Mouse (Mus musculus) hindbrain, postnatal 0 days (tissue): ENCODE data around the gene Bcap31. TPM values are rescaled to one million over a fixed set of nuclear protein-coding genes. Genes with fewer than 3 reads are reported as not detected.
"Not testable (repeated sequence)": the region's sequence is repeated elsewhere in the genome, so short reads cannot be mapped to it uniquely, and the experiment has no call there.

Experiments
- ATAC-seq: fragments of 200-750 bp; cut with Nextera tagmentation; 2 replicates; pipeline ENCODE4 v1.8.0; 2017; ENCODE audit warnings: mild to moderate bottlenecking, moderate TSS enrichment, moderate library complexity
- DNase-seq: peaks from one replicate; pipeline ENCODE4 v3.0.0-alpha.2; 2015; ENCODE audit warnings: low spot score
- H3K27ac ChIP-seq: fragments of 300-500 bp; sonication (generic); 2 replicates; pipeline ENCODE4 v1.5.1; 2014; ENCODE audit warnings: mild to moderate bottlenecking
- H3K27me3 ChIP-seq: fragments of 300-500 bp; sonication (generic); 2 replicates; pipeline ENCODE4 v1.6.1; 2014; ENCODE audit warnings: low read length, mixed read lengths; ENCODE audit not compliant: insufficient read depth
- H3K36me3 ChIP-seq: fragments of 300-500 bp; sonication (generic); 2 replicates; pipeline ENCODE4 v1.6.1; 2014; ENCODE audit warnings: low read length, mixed read lengths; ENCODE audit not compliant: insufficient read depth
- H3K4me1 ChIP-seq: fragments of 300-500 bp; sonication (generic); 2 replicates; pipeline ENCODE4 v1.6.1; 2014; ENCODE audit warnings: antibody characterized with exemption, low read length, mixed read lengths; ENCODE audit not compliant: insufficient read depth
- H3K4me2 ChIP-seq: fragments of 300-500 bp; sonication (generic); 2 replicates; pipeline ENCODE4 v1.6.1; 2014; ENCODE audit warnings: low read depth, mild to moderate bottlenecking, low read length, moderate library complexity, mixed read lengths
- H3K4me3 ChIP-seq: fragments of 300-500 bp; sonication (generic); 2 replicates; pipeline ENCODE4 v1.5.1; 2014; ENCODE audit warnings: low read length
- H3K9ac ChIP-seq: fragments of 300-500 bp; sonication (generic); replicated peaks from 2 replicates; pipeline ENCODE4 v1.6.1; 2014; ENCODE audit warnings: mild to moderate bottlenecking, low read length, moderate library complexity, mixed read lengths
- H3K9me3 ChIP-seq: fragments of 300-500 bp; sonication (generic); 2 replicates; pipeline ENCODE4 v1.6.1; 2016; ENCODE audit warnings: low read length, mixed read lengths
- CTCF ChIP-seq: IDR thresholded peaks from 2 replicates; pipeline ENCODE4 v1.5.1; 2016; ENCODE audit warnings: antibody characterized with exemption, control low read depth, low read depth
- WGBS: fragments of 180-500 bp; shearing (Covaris S2); extraction: QIAGEN DNeasy Blood & Tissue Kit; methylation state at CpG from one replicate; pipeline ENCODE4 v1.1.7; 2014; 5-methylcytosine and 5-hydroxymethylcytosine counted together
- polyA plus RNA-seq: library from polyadenylated mRNA; unstranded; fragments of >200 nt; fragmentation: Nextera tagmentation; extraction: Ambion mirVana; gene quantifications from 2 replicates; pipeline ENCODE4 v1.2.1, GENCODE M21; 2015
- total RNA-seq: library from RNA; depleted of rRNA; stranded (reverse); fragments of >200 nt; gene quantifications from 2 replicates; pipeline ENCODE4 v1.2.3, GENCODE M21; 2014; rRNA removed

Gene Bcap31
- total RNA-seq (50.1 and 50.6 TPM in 2 replicates), polyA plus RNA-seq (150 and 157 TPM in 2 replicates)

GRCm38 (mm10) chrX:73716109-73716661, at the start of gene Bcap31, which contains the start of gene Abcd1:
Gene Bcap31 (minus strand): TSS chrX:73716175.
Gene Abcd1 (plus strand): TSS chrX:73716597.
- WGBS, result 35% methylated on average over 40 of the region's 45 CpGs

GRCm38 (mm10) chrX:73765311-73765710, 49.3 kb upstream of the Bcap31 start:
- no peak overlapping the region for H3K27ac ChIP-seq
- peak; percentile 54 for DNase-seq
- H3K36me3 ChIP-seq, result no peaks in the 10 kb centered on the region
- peak; percentile 60; the same call in 1 of the 2 replicates for ATAC-seq
- TF ChIP-seq CTCF, result no peak
- WGBS, result 52% methylated on average over 1 of the region's 1 CpGs
- H3K4me1 ChIP-seq, result no peaks in the 10 kb centered on the region
- no peaks in the 10 kb centered on the region for H3K9me3 ChIP-seq
- no peak overlapping the region for H3K4me3 ChIP-seq
- no peak overlapping the region for H3K9ac ChIP-seq
- no peak overlapping the region for H3K4me2 ChIP-seq
- no peaks in the 10 kb centered on the region for H3K27me3 ChIP-seq

More at GRCm38 (mm10) chrX:73716109-73716661, at the start of gene Bcap31, which contains the start of gene Abcd1:
- DNase-seq (peak; percentile 92), ATAC-seq (peak; percentile 95)
- H3K4me3 ChIP-seq, result peak within 1 kb of the TSS; percentile 48
- H3K4me2 ChIP-seq, result peak within 1 kb of the TSS; percentile 60
- no peaks in the 10 kb centered on the region for H3K4me1 ChIP-seq
- peak within 1 kb of the TSS; percentile 74 for H3K27ac ChIP-seq
- no peaks in the 10 kb centered on the region for H3K36me3 ChIP-seq
- H3K9ac ChIP-seq, result peak within 1 kb of the TSS; percentile 51
- no peak for TF ChIP-seq CTCF
- no peaks in the 10 kb centered on the region for H3K9me3 ChIP-seq
- H3K27me3 ChIP-seq, result no peaks in the 10 kb centered on the region

GRCm38 (mm10) chrX:73758611-73759290, 42.8 kb upstream of the Bcap31 start:
- H3K27ac ChIP-seq, result 0 out of 2 replicates have a peak overlapping the region, but pooled peaks have one; percentile 20
- WGBS, result 60% methylated on average over 13 of the region's 13 CpGs
- H3K4me3 ChIP-seq, result no peak overlapping the region
- peak; percentile 72 for ATAC-seq
- H3K4me1 ChIP-seq, result no peaks in the 10 kb centered on the region
- H3K9ac ChIP-seq, result no peak overlapping the region
- H3K27me3 ChIP-seq, result no peaks in the 10 kb centered on the region
- H3K9me3 ChIP-seq, result no peaks in the 10 kb centered on the region
- no peaks in the 10 kb centered on the region for H3K36me3 ChIP-seq
- DNase-seq, result peak; percentile 51
- no peak for TF ChIP-seq CTCF
- H3K4me2 ChIP-seq, result no peak overlapping the region

- ATAC-seq (peak; percentile 53), DNase-seq (no peak)
- peak within 1 kb of the TSS; percentile 20; the same call in 1 of the 2 replicates for H3K27ac ChIP-seq
Observed at GRCm38 (mm10) chrX:73756334-73757140, 40.6 kb upstream of the Bcap31 start, which contains the start of gene Plxnb3. Gene Plxnb3 (plus strand): TSS chrX:73757090.

GRCm38 (mm10) chrX:73748977-73749376, 33.0 kb upstream of the Bcap31 start:
- no peak for DNase-seq
- no peak for TF ChIP-seq CTCF
- no peaks in the 10 kb centered on the region for H3K27me3 ChIP-seq
- no peak overlapping the region for H3K9ac ChIP-seq
- no peak overlapping the region for H3K27ac ChIP-seq
- H3K4me2 ChIP-seq, result no peak overlapping the region
- 90% methylated on average over 1 of the region's 1 CpGs for WGBS
- no peak for ATAC-seq
- no peaks in the 10 kb centered on the region for H3K4me1 ChIP-seq
- no peaks in the 10 kb centered on the region for H3K9me3 ChIP-seq
- H3K36me3 ChIP-seq, result no peaks in the 10 kb centered on the region
- no peak overlapping the region for H3K4me3 ChIP-seq

More at GRCm38 (mm10) chrX:73756334-73757140, 40.6 kb upstream of the Bcap31 start, which contains the start of gene Plxnb3:
- no peaks in the 10 kb centered on the region for H3K9me3 ChIP-seq
- H3K36me3 ChIP-seq, result no peaks in the 10 kb centered on the region
- TF ChIP-seq CTCF, result no peak
- no peak within 1 kb of the TSS for H3K9ac ChIP-seq
- 62% methylated on average over 5 of the region's 5 CpGs for WGBS
- H3K27me3 ChIP-seq, result no peaks in the 10 kb centered on the region
- no peak within 1 kb of the TSS for H3K4me2 ChIP-seq
- H3K4me1 ChIP-seq, result no peaks in the 10 kb centered on the region
- H3K4me3 ChIP-seq, result no peak within 1 kb of the TSS

GRCm38 (mm10) chrX:73744774-73745481, 29.0 kb upstream of the Bcap31 start:
- H3K27ac ChIP-seq, result no peak overlapping the region

GRCm38 (mm10) chrX:73739841-73740240, 23.9 kb upstream of the Bcap31 start:
- 94% methylated on average over 7 of the region's 7 CpGs for WGBS
- H3K9me3 ChIP-seq, H3K27ac ChIP-seq, H3K4me3 ChIP-seq, H3K4me1 ChIP-seq, H3K4me2 ChIP-seq, H3K36me3 ChIP-seq, DNase-seq, H3K27me3 ChIP-seq, ATAC-seq, H3K9ac ChIP-seq: not testable (repeated sequence)

More at GRCm38 (mm10) chrX:73744774-73745481, 29.0 kb upstream of the Bcap31 start:
- Histone ChIP-seq H3K4me1 (no peaks in the 10 kb centered on the region), H3K4me2 (no peak overlapping the region), H3K27me3 (no peaks in the 10 kb centered on the region), H3K4me3 (no peak overlapping the region), H3K9me3 (no peaks in the 10 kb centered on the region), H3K36me3 (no peaks in the 10 kb centered on the region), H3K9ac (no peak overlapping the region)
- no peak for TF ChIP-seq CTCF
- ATAC-seq, result no peak
- DNase-seq, result no peak
- 83% methylated on average over 1 of the region's 1 CpGs for WGBS
